Mouse (Mus musculus): ENCODE data around the gene Crcp. TPM values are rescaled to one million over a fixed set of nuclear protein-coding genes. Genes with fewer than 3 reads are reported as not detected.

Crcp gene
- polyA plus RNA-seq, 1 experiment: 30.1 TPM

DNA sequence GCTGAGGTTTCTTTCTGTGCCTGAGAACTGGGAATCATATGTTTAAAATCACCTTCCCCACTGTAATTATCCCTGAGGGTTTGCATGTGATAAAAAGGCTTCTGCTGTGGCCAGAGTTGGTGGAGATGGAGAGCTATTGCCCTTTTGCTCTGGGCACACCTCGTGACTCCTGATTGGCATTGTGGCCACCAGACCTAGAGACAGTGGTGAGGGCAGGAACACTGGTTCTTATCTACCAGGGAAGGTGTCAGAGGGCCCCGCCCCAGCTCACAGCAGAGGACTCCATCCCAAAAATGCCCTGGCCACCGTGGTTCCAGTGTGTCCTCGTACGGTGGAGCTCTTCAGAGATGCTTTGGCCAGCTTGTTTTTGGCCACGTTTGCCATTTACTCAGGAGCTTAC is 23.9 kb downstream of the Crcp start:
- H3K4me3 ChIP-seq (ENCODE audit: insufficient read depth, low read length): no peak overlapping the region
- H3K27ac ChIP-seq (ENCODE audit: insufficient read depth, low read depth, low read length): no peak overlapping the region
- TF ChIP-seq POLR2A (IDR thresholded peaks at IDR 0.05; ENCODE audit: borderline replicate concordance, low read depth, low read length): no peak
- TF ChIP-seq CTCF (IDR thresholded peaks at IDR 0.05; ENCODE audit: low read depth, low read length): no peak
- no peaks in the 10 kb centered on the region for H3K4me1 ChIP-seq (ENCODE audit: control insufficient read depth, insufficient read depth, low read length)

- Histone ChIP-seq H3K4me1 (ENCODE audit: control insufficient read depth, insufficient read depth, low read length) (no peaks in the 10 kb centered on the region), H3K4me3 (ENCODE audit: insufficient read depth, low read length) (no peak overlapping the region), H3K27ac (ENCODE audit: insufficient read depth, low read depth, low read length) (no peak overlapping the region)
- TF ChIP-seq CTCF (IDR thresholded peaks at IDR 0.05; ENCODE audit: low read depth, low read length): no peak
- no peak for TF ChIP-seq POLR2A (IDR thresholded peaks at IDR 0.05; ENCODE audit: borderline replicate concordance, low read depth, low read length)
These were observed 26.6 kb downstream of the Crcp start for GRCm38 (mm10) chr5:130055688-130056087.

DNA sequence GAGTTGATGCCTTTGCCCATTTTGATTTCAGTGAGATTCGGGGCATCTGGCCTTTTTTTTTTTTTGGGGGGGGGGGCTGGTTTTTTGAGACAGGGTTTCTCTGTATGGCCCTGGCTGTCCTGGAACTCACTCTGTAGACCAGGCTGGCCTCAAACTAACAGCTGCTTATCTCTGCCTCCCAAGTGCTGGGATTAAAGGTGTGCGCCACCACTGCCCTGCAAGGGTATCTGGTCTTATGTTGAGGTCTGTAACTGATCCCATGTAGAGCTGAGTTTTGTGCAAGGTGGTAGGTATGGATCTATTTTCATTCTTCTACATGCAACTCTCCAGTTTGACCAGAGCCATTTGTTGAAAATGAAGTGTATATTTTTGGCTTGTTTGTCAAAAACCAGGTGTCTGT is 27.2 kb downstream of the Crcp start:
- no peaks in the 10 kb centered on the region for H3K4me1 ChIP-seq (ENCODE audit: control insufficient read depth, insufficient read depth, low read length)
- H3K4me3 ChIP-seq (ENCODE audit: insufficient read depth, low read length): no peak overlapping the region
- TF ChIP-seq CTCF (IDR thresholded peaks at IDR 0.05; ENCODE audit: low read depth, low read length): no peak
- TF ChIP-seq POLR2A (IDR thresholded peaks at IDR 0.05; ENCODE audit: borderline replicate concordance, low read depth, low read length): no peak

GRCm38 (mm10) chr5:130059413-130060328 is 30.6 kb downstream of the Crcp start:
- H3K4me3 ChIP-seq (ENCODE audit: insufficient read depth, low read length): no peak overlapping the region
- H3K27ac ChIP-seq (ENCODE audit: insufficient read depth, low read depth, low read length): no peak overlapping the region
- peaks cover 14% of the 10 kb centered on the region for H3K4me1 ChIP-seq (ENCODE audit: control insufficient read depth, insufficient read depth, low read length)
- no peak for TF ChIP-seq CTCF (IDR thresholded peaks at IDR 0.05; ENCODE audit: low read depth, low read length)

More for the DNA sequence above, 27.2 kb downstream of the Crcp start:
- H3K27ac ChIP-seq (ENCODE audit: insufficient read depth, low read depth, low read length): no peak overlapping the region

GRCm38 (mm10) chr5:130060329-130060665 is 31.2 kb downstream of the Crcp start:
- H3K27ac ChIP-seq (ENCODE audit: insufficient read depth, low read depth, low read length): no peak overlapping the region
- TF ChIP-seq POLR2A (IDR thresholded peaks at IDR 0.05; ENCODE audit: borderline replicate concordance, low read depth, low read length) (no peak), CTCF (IDR thresholded peaks at IDR 0.05; ENCODE audit: low read depth, low read length) (no peak)
- H3K4me3 ChIP-seq (ENCODE audit: insufficient read depth, low read length): no peak overlapping the region
- peaks cover 14% of the 10 kb centered on the region for H3K4me1 ChIP-seq (ENCODE audit: control insufficient read depth, insufficient read depth, low read length)

- H3K4me1 ChIP-seq (ENCODE audit: control insufficient read depth, insufficient read depth, low read length): peaks cover 14% of the 10 kb centered on the region
- H3K27ac ChIP-seq (ENCODE audit: insufficient read depth, low read depth, low read length): peak overlapping the region; percentile 32
- no peak for TF ChIP-seq CTCF (IDR thresholded peaks at IDR 0.05; ENCODE audit: low read depth, low read length)
- no peak for TF ChIP-seq POLR2A (IDR thresholded peaks at IDR 0.05; ENCODE audit: borderline replicate concordance, low read depth, low read length)
- no peak overlapping the region for H3K4me3 ChIP-seq (ENCODE audit: insufficient read depth, low read length)
These were observed 33.0 kb downstream of the Crcp start for GRCm38 (mm10) chr5:130062096-130062495.

DNA sequence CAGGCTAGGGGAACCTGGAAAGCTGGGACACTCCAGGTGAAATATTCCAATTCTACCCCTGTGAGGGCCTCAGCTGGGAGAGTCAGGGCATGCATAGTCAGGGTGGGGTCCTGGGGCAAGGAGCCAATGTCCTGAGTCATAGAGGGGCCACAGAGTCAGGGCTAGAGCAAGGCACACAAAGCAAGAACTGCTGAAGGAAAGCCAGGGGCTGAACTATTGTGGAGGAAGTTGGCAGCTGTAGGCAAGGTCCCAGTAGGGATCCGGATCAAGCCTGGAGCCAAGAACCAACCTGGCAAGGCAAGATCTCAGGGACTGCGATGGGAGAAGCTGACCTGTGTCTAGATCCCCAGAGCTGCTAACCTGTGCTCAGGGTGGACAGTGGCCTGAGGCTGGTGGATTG is 34.7 kb downstream of the Crcp start:
- no peak overlapping the region for H3K27ac ChIP-seq (ENCODE audit: insufficient read depth, low read depth, low read length)
- H3K4me1 ChIP-seq (ENCODE audit: control insufficient read depth, insufficient read depth, low read length): peaks cover 17% of the 10 kb centered on the region
- TF ChIP-seq POLR2A (IDR thresholded peaks at IDR 0.05; ENCODE audit: borderline replicate concordance, low read depth, low read length) (no peak), CTCF (IDR thresholded peaks at IDR 0.05; ENCODE audit: low read depth, low read length) (no peak)
- no peak overlapping the region for H3K4me3 ChIP-seq (ENCODE audit: insufficient read depth, low read length)

GRCm38 (mm10) chr5:130065579-130065978 is 36.5 kb downstream of the Crcp start:
- no peak overlapping the region for H3K27ac ChIP-seq (ENCODE audit: insufficient read depth, low read depth, low read length)
- H3K4me1 ChIP-seq (ENCODE audit: control insufficient read depth, insufficient read depth, low read length): peaks cover 17% of the 10 kb centered on the region
- no peak overlapping the region for H3K4me3 ChIP-seq (ENCODE audit: insufficient read depth, low read length)
- no peak for TF ChIP-seq POLR2A (IDR thresholded peaks at IDR 0.05; ENCODE audit: borderline replicate concordance, low read depth, low read length)
- TF ChIP-seq CTCF (IDR thresholded peaks at IDR 0.05; ENCODE audit: low read depth, low read length): no peak

- TF ChIP-seq CTCF (IDR thresholded peaks at IDR 0.05; ENCODE audit: low read depth, low read length): no peak
- no peak for TF ChIP-seq POLR2A (IDR thresholded peaks at IDR 0.05; ENCODE audit: borderline replicate concordance, low read depth, low read length)
- 0 out of 2 replicates have a peak, but pooled peaks cover 2% of the 10 kb centered on the region for H3K4me1 ChIP-seq (ENCODE audit: control insufficient read depth, insufficient read depth, low read length)
- H3K27ac ChIP-seq (ENCODE audit: insufficient read depth, low read depth, low read length): no peak overlapping the region
- no peak overlapping the region for H3K4me3 ChIP-seq (ENCODE audit: insufficient read depth, low read length)
These were observed 38.8 kb downstream of the Crcp start for GRCm38 (mm10) chr5:130067841-130068264.

DNA sequence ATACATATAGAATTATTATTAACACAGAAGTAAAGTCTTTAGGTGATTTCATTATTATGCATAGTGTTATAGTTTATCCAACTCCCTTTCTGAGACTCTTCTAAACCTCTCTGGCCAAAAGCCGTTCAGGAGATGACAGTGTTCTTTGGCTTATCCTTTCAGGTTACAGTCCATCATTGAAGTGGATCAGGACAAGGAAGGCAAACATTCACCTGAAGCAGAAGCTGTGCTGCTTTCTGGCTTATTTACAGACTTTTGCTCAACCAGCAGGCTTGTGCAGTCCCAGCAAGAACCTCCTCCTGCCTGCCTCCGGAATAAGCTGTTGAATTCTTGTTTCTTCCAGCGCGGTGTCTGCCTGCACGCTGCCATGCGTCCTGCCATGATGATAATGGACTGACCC is 43.9 kb downstream of the Crcp start, which contains the start of gene Tpst1:
Gene Tpst1, plus strand, starts transcription at position 301 of the 400 bp plus-strand sequence.
- no peak within 1 kb of the TSS for H3K4me3 ChIP-seq (ENCODE audit: insufficient read depth, low read length)
- H3K4me1 ChIP-seq (ENCODE audit: control insufficient read depth, insufficient read depth, low read length): peaks cover 14% of the 10 kb centered on the region
- H3K27ac ChIP-seq (ENCODE audit: insufficient read depth, low read depth, low read length): no peak within 1 kb of the TSS
- TF ChIP-seq CTCF (IDR thresholded peaks at IDR 0.05; ENCODE audit: low read depth, low read length) (no peak), POLR2A (IDR thresholded peaks at IDR 0.05; ENCODE audit: borderline replicate concordance, low read depth, low read length) (no peak)

Data from bone marrow macrophage, adult 2 months (primary cell).